Mouse (Mus musculus): ENCODE results near the gene Capn5. TPM values are rescaled to one million over a fixed set of nuclear protein-coding genes. Genes with fewer than 3 reads are reported as not detected.

Capn5 gene
- polyA plus RNA-seq, 1 experiment from 2014 or later = 7.4 TPM

DNA sequence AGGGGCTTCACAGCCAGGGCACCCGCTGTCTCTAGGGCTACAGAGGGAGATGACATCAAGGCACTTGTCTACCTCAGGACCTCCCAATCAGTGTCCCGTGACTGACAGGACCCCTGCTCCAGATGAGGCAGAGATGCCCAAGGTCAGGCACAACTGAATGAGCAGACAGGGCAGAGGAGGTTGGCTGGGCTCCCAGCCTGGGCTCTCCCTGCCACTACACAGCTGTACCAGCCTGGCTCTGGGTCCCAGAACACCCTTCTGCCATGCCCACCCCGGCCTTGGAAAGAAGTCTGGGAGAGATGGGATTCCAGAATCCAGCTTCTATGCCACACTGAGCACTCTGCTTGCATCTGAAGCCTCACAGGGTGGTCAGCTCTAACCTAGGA lies 21.8 kb downstream of the Capn5 start:
- no peak overlapping the region for H3K9ac ChIP-seq (ENCODE audit: low read length)
- no peak overlapping the region for H3K4me2 ChIP-seq (ENCODE audit: low read depth, low read length)
- 21% methylated on average over 3 of the region's 3 CpGs for WGBS
- no peaks in the 10 kb centered on the region for H3K9me3 ChIP-seq (replicated peaks; ENCODE audit: control insufficient read depth, low read length)
- H3K27me3 ChIP-seq (ENCODE audit: control insufficient read depth, insufficient read depth, low read length) = no peaks in the 10 kb centered on the region
- H3K27ac ChIP-seq (ENCODE audit: low read length) = peak overlapping the region; percentile 32; the same call in 1 of the 2 replicates
- no peak; the same call in 1 of the 2 replicates for ATAC-seq (replicated peaks; ENCODE audit: extremely low read depth, insufficient read depth, low FRiP score)
- no peak overlapping the region for H3K4me3 ChIP-seq (ENCODE audit: low read length)
- H3K4me1 ChIP-seq (ENCODE audit: control insufficient read depth, insufficient read depth, low read length) = peaks cover 21% of the 10 kb centered on the region
- H3K36me3 ChIP-seq (ENCODE audit: control insufficient read depth, insufficient read depth) = no peaks in the 10 kb centered on the region

DNA sequence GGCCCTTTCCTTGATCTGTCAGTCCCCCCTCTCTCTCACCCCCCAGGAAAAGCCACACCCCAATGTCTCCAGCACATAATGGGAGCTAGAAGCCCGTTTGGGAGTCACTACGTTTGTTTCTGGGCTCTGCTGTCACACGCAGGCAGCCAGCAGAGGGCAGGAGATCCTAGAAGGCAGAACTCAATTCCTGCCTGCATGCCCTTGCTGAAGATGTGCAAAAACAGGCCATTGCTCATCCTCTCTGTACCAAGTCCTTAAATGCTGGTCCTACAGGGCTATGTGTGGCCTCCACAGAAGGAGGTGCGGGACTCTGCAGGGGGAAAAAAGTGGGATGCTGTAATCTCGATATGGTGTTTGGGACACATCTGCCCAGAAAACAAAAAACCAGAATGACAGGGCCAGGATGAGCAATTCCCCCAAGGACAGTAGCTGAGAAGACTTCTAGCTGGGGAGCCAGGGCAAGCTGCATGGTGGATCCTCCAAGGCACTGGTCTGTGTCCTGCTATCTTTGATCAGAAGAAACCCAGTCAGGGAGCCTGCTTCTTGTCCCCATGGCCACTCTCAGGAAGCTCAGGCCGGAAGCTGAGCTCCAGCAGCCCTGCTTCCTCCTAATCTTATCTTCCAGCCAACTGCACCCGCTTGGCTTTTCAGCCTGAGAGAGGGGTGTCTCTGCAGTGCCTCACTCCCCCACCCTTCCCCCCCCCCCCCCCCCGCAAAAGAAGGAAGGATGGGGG lies 22.4 kb downstream of the Capn5 start:
- Histone ChIP-seq H3K9ac (ENCODE audit: low read length) (no peak overlapping the region), H3K4me2 (ENCODE audit: low read depth, low read length) (no peak overlapping the region), H3K27me3 (ENCODE audit: control insufficient read depth, insufficient read depth, low read length) (no peaks in the 10 kb centered on the region), H3K4me1 (ENCODE audit: control insufficient read depth, insufficient read depth, low read length) (peaks cover 18% of the 10 kb centered on the region), H3K27ac (ENCODE audit: low read length) (peak overlapping the region; percentile 40; the same call in 1 of the 2 replicates), H3K4me3 (ENCODE audit: low read length) (no peak overlapping the region), H3K9me3 (replicated peaks; ENCODE audit: control insufficient read depth, low read length) (no peaks in the 10 kb centered on the region), H3K36me3 (ENCODE audit: control insufficient read depth, insufficient read depth) (no peaks in the 10 kb centered on the region)
- peak; percentile 44 for ATAC-seq (replicated peaks; ENCODE audit: extremely low read depth, insufficient read depth, low FRiP score)
- 14% methylated on average over 7 of the region's 8 CpGs for WGBS

DNA sequence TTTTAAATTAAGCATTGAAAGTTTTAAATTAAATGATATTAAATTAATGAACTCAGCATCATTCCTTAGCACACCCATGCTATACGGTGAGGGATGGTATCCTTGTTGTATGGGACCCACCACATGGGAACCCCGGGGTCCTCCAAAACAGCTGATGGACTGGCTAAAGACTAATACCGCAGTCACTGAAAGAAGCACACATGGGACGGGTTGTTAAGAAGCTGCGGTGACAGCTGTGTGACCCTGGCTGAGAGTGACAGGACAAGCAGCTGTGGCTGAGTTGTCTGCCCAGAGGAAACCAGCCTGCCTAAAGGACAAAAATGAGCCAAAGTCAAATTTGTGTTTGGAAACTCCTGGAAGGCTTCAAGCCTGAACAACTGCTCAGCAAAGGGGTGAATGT lies 24.2 kb downstream of the Capn5 start:
- H3K4me3 ChIP-seq (ENCODE audit: low read length) = no peak overlapping the region
- peaks cover 13% of the 10 kb centered on the region for H3K4me1 ChIP-seq (ENCODE audit: control insufficient read depth, insufficient read depth, low read length)
- no peak overlapping the region for H3K4me2 ChIP-seq (ENCODE audit: low read depth, low read length)
- H3K27ac ChIP-seq (ENCODE audit: low read length) = no peak overlapping the region
- H3K9ac ChIP-seq (ENCODE audit: low read length) = no peak overlapping the region; the same call in 1 of the 2 replicates
- no peak for ATAC-seq (replicated peaks; ENCODE audit: extremely low read depth, insufficient read depth, low FRiP score)
- no peaks in the 10 kb centered on the region for H3K27me3 ChIP-seq (ENCODE audit: control insufficient read depth, insufficient read depth, low read length)
- H3K36me3 ChIP-seq (ENCODE audit: control insufficient read depth, insufficient read depth) = no peaks in the 10 kb centered on the region
- 66% methylated on average over 5 of the region's 5 CpGs for WGBS
- H3K9me3 ChIP-seq (replicated peaks; ENCODE audit: control insufficient read depth, low read length) = no peaks in the 10 kb centered on the region

DNA sequence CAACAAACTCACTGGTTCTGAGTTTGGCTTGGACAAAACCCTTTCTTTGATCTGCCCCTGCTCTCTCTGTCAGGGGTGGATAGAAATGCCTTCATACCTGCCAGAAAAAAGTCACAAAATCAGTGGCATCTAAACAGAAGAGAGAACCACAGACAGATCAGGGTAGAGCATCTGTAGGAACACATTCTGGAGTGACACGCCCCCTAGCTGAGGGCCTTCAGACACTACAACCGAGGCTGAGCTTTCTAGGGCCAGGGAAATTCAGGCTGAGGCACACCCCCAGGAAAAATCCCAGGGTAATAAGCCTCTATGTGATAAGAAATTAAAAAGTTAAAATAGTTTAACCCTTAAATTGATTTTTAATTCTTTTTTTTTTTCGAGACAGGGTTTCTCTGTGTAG lies 24.7 kb downstream of the Capn5 start:
- Histone ChIP-seq H3K4me1 (ENCODE audit: control insufficient read depth, insufficient read depth, low read length) (peaks cover 13% of the 10 kb centered on the region), H3K27me3 (ENCODE audit: control insufficient read depth, insufficient read depth, low read length) (no peaks in the 10 kb centered on the region), H3K9me3 (replicated peaks; ENCODE audit: control insufficient read depth, low read length) (no peaks in the 10 kb centered on the region), H3K27ac (ENCODE audit: low read length) (no peak overlapping the region), H3K4me2 (ENCODE audit: low read depth, low read length) (no peak overlapping the region), H3K9ac (ENCODE audit: low read length) (no peak overlapping the region), H3K36me3 (ENCODE audit: control insufficient read depth, insufficient read depth) (no peaks in the 10 kb centered on the region), H3K4me3 (ENCODE audit: low read length) (no peak overlapping the region)
- ATAC-seq (replicated peaks; ENCODE audit: extremely low read depth, insufficient read depth, low FRiP score) = no peak
- WGBS = 49% methylated on average over 3 of the region's 3 CpGs

DNA sequence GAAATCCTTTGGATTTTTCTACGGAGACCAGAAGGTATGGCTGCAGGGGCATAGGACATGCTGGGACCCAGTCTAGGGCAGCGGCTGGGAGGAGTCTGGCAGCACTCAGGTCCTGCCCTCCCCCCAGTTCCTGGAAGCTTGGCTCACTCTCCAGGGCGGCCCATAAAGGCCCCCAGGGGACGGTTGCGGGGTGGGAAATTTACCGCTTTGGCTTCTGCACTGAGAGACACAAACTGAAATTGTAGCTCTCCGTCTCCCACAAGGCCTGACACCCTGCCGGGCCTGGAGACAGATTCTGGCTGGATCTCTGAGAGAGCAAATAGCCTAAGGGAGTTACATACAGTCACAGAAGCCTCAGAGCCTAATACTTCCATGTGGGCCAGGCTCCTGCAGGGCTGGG lies 25.7 kb downstream of the Capn5 start:
- Histone ChIP-seq H3K9me3 (replicated peaks; ENCODE audit: control insufficient read depth, low read length) (no peaks in the 10 kb centered on the region), H3K27me3 (ENCODE audit: control insufficient read depth, insufficient read depth, low read length) (no peaks in the 10 kb centered on the region), H3K4me3 (ENCODE audit: low read length) (no peak overlapping the region), H3K4me1 (ENCODE audit: control insufficient read depth, insufficient read depth, low read length) (peaks cover 16% of the 10 kb centered on the region), H3K27ac (ENCODE audit: low read length) (no peak overlapping the region), H3K9ac (ENCODE audit: low read length) (no peak overlapping the region), H3K36me3 (ENCODE audit: control insufficient read depth, insufficient read depth) (no peaks in the 10 kb centered on the region), H3K4me2 (ENCODE audit: low read depth, low read length) (no peak overlapping the region)
- 51% methylated on average over 8 of the region's 8 CpGs for WGBS
- no peak for ATAC-seq (replicated peaks; ENCODE audit: extremely low read depth, insufficient read depth, low FRiP score)

DNA sequence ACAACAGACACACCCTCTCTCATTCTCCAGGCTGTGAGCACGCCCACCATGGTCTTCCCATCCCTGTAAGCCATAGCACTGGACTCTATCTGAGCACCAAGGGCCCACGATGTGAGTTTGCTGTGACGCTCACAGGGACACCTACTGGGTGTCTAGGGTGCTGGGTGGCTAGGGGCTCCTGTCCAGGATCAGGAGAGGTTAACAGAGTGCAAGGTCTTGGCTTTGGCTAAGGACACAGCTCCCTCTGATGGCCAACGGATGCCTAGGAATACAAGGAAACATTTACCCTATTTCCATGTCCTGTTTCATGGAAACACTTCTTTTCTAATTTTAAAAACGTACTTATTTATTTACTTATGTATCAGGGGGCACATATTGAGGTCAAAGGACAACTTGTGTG lies 27.5 kb downstream of the Capn5 start:
- 43% methylated on average over 5 of the region's 5 CpGs for WGBS
- no peak for ATAC-seq (replicated peaks; ENCODE audit: extremely low read depth, insufficient read depth, low FRiP score)
- Histone ChIP-seq H3K4me2 (ENCODE audit: low read depth, low read length) (no peak overlapping the region), H3K9ac (ENCODE audit: low read length) (no peak overlapping the region), H3K4me1 (ENCODE audit: control insufficient read depth, insufficient read depth, low read length) (peaks cover 7% of the 10 kb centered on the region), H3K36me3 (ENCODE audit: control insufficient read depth, insufficient read depth) (no peaks in the 10 kb centered on the region), H3K27ac (ENCODE audit: low read length) (no peak overlapping the region), H3K4me3 (ENCODE audit: low read length) (no peak overlapping the region), H3K27me3 (ENCODE audit: control insufficient read depth, insufficient read depth, low read length) (no peaks in the 10 kb centered on the region), H3K9me3 (replicated peaks; ENCODE audit: control insufficient read depth, low read length) (no peaks in the 10 kb centered on the region)

DNA sequence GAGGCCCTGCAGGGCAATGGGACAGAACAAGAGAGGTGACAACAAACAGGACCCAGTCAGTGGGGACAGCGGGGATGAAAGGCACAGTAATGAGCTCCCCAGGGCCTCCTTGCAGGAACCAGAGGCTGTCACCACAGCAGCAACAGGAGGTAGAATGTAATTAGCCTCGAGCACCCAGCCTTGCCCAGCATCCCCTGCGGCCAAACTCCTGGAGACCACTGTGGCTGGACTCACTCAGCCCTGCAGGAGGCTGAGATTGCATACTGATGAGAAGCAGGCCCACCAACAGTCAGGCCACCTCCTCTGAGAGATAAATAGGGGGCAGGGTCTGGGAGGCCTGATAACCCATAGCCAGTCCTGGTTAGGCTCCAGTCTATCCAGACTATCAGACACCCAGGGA lies 28.3 kb downstream of the Capn5 start:
- H3K9ac ChIP-seq (ENCODE audit: low read length) = no peak overlapping the region
- H3K27me3 ChIP-seq (ENCODE audit: control insufficient read depth, insufficient read depth, low read length) = no peaks in the 10 kb centered on the region; the same call in 1 of the 2 replicates
- no peak overlapping the region for H3K4me2 ChIP-seq (ENCODE audit: low read depth, low read length)
- H3K4me1 ChIP-seq (ENCODE audit: control insufficient read depth, insufficient read depth, low read length) = peaks cover 7% of the 10 kb centered on the region
- no peaks in the 10 kb centered on the region for H3K36me3 ChIP-seq (ENCODE audit: control insufficient read depth, insufficient read depth)
- WGBS = 29% methylated on average over 3 of the region's 3 CpGs
- H3K4me3 ChIP-seq (ENCODE audit: low read length) = no peak overlapping the region
- ATAC-seq (replicated peaks; ENCODE audit: extremely low read depth, insufficient read depth, low FRiP score) = no peak
- H3K9me3 ChIP-seq (replicated peaks; ENCODE audit: control insufficient read depth, low read length) = no peaks in the 10 kb centered on the region
- no peak overlapping the region for H3K27ac ChIP-seq (ENCODE audit: low read length)

DNA sequence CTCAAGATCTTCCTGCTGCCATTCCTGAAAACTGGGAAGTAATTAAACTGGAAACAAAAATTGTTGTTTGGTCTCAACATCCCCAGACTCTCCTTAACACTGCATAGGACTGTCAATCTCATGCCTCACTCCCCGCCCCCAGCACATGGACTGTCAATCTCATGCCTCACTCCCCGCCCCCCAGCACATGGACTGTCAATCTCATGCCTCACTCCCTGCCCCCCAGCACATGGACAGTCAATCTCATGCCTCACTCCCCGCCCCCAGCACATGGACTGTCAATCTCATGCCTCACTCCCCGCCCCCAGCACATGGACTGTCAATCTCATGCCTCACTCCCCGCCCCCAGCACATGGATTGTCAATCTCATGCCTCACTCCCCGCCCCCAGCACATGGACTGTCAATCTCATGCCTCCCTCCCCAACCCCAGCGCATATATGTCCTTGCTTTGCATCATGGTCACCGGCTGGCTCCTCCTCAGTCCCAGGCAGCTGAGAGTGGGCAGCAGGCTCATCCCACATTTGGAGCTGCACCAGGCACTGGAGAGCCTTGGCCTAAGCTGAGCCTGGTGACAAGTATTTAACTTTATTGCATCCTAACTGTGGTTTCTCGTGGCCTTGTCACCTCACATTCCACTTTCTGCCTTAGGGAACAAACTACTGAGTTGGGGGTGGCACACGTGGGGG lies 29.2 kb downstream of the Capn5 start:
- H3K9ac ChIP-seq (ENCODE audit: low read length) = no peak overlapping the region

DNA sequence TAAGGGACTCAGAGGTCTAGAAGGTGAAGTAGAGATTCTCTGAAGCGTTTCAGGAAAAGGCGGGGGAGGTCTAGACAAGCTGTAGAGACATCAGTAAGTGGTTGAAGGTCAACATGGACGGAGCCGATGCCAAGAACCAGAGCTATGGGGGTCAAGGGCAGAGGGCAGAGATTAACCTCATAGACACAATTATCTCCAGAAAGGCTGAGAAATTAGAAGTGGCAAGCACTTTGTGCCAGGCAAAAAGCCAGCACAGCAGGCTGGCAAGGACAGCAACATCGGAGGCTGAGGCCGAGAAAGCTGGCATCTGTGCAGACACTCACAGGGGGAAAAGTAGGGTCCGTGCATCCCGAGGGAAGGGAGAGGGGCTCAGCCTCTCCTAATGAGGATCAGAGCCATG lies 30.3 kb downstream of the Capn5 start:
- Histone ChIP-seq H3K4me1 (ENCODE audit: control insufficient read depth, insufficient read depth, low read length) (peaks cover 7% of the 10 kb centered on the region), H3K27me3 (ENCODE audit: control insufficient read depth, insufficient read depth, low read length) (no peaks in the 10 kb centered on the region; the same call in 1 of the 2 replicates), H3K4me3 (ENCODE audit: low read length) (no peak overlapping the region), H3K36me3 (ENCODE audit: control insufficient read depth, insufficient read depth) (no peaks in the 10 kb centered on the region), H3K4me2 (ENCODE audit: low read depth, low read length) (no peak overlapping the region), H3K9me3 (replicated peaks; ENCODE audit: control insufficient read depth, low read length) (no peaks in the 10 kb centered on the region), H3K9ac (ENCODE audit: low read length) (no peak overlapping the region), H3K27ac (ENCODE audit: low read length) (no peak overlapping the region)
- no peak for ATAC-seq (replicated peaks; ENCODE audit: extremely low read depth, insufficient read depth, low FRiP score)
- 58% methylated on average over 8 of the region's 8 CpGs for WGBS

More for the DNA sequence above, 29.2 kb downstream of the Capn5 start:
- Histone ChIP-seq H3K27ac (ENCODE audit: low read length) (no peak overlapping the region), H3K4me3 (ENCODE audit: low read length) (no peak overlapping the region), H3K4me1 (ENCODE audit: control insufficient read depth, insufficient read depth, low read length) (peaks cover 7% of the 10 kb centered on the region), H3K4me2 (ENCODE audit: low read depth, low read length) (no peak overlapping the region), H3K36me3 (ENCODE audit: control insufficient read depth, insufficient read depth) (no peaks in the 10 kb centered on the region), H3K9me3 (replicated peaks; ENCODE audit: control insufficient read depth, low read length) (no peaks in the 10 kb centered on the region), H3K27me3 (ENCODE audit: control insufficient read depth, insufficient read depth, low read length) (no peaks in the 10 kb centered on the region; the same call in 1 of the 2 replicates)
- ATAC-seq (replicated peaks; ENCODE audit: extremely low read depth, insufficient read depth, low FRiP score) = no peak
- WGBS = 64% methylated on average over 10 of the region's 10 CpGs
